Mouse (Mus musculus) erythroblast, embryonic 14.5 days (primary cell): ENCODE measurements around the gene Nav2.

Experiments
- GATA1 ChIP-seq: IDR thresholded peaks from 2 replicates; pipeline ENCODE4 v1.6.1; 2012; ENCODE audit warnings: low read length, inconsistent platforms, mixed read lengths
- TAL1 ChIP-seq: IDR thresholded peaks from 3 replicates; pipeline ENCODE4 v1.6.1; 2012; ENCODE audit warnings: low read length, inconsistent platforms, mixed read lengths

- TF ChIP-seq GATA1 (no peak), TAL1 (no peak)
Observed at GRCm38 (mm10) chr7:49598225-49598624, 689.7 kb downstream of the Nav2 start.
